Mouse (Mus musculus): Measurements from ENCODE around the gene Prkab2. TPM values are rescaled to one million over a fixed set of nuclear protein-coding genes. Genes with fewer than 3 reads are reported as not detected.
A peak's percentile ranks its signal among the peaks of the same experiment; 100 is the strongest.

Prkab2 gene
- total and polyA plus RNA-seq, 3 experiments: 1.8 to 10.2 (median 5.0) TPM

- Histone ChIP-seq H3K9me3 (replicated peaks) (no peaks in the 10 kb centered on the region), H3K27me3 (ENCODE audit: insufficient read depth, low read length) (peaks cover 2% of the 10 kb centered on the region; the same call in 1 of the 2 replicates), H3K36me3 (replicated peaks) (no peaks in the 10 kb centered on the region), H3K4me1 (ENCODE audit: insufficient read depth, low read depth, low read length) (no peaks in the 10 kb centered on the region), H3K4me3 (ENCODE audit: low read depth, low read length) (no peak overlapping the region)
- TF ChIP-seq CTCF (IDR thresholded peaks at IDR 0.05; ENCODE audit: low read depth, low read length): no peak
- no peak for TF ChIP-seq GATA2 (IDR thresholded peaks at IDR 0.05; ENCODE audit: borderline replicate concordance, low read depth, low read length)
- no peak for TF ChIP-seq GATA1 (IDR thresholded peaks at IDR 0.05; ENCODE audit: borderline replicate concordance, low read length)
- no peak for TF ChIP-seq TAL1 (conservative IDR thresholded peaks at IDR 0.05; ENCODE audit: low read depth, low read length)
- TF ChIP-seq POLR2AphosphoS5 (IDR thresholded peaks at IDR 0.05; ENCODE audit: insufficient replicate concordance, low read depth, low read length): no peak
- ATAC-seq (ENCODE audit: extremely low read depth, insufficient number of reproducible peaks, low FRiP score, poor library complexity, severe bottlenecking) (no peak), DNase-seq (ENCODE audit: low spot score) (no peak)
Measured at GRCm38 (mm10) chr3:97682159-97682502, 24.1 kb downstream of the Prkab2 start.

GRCm38 (mm10) chr3:97682576-97682975 is 24.6 kb downstream of the Prkab2 start:
- ATAC-seq (ENCODE audit: extremely low read depth, insufficient number of reproducible peaks, low FRiP score, poor library complexity, severe bottlenecking) (no peak), DNase-seq (ENCODE audit: low spot score) (no peak)
- Histone ChIP-seq H3K4me1 (ENCODE audit: insufficient read depth, low read depth, low read length) (no peaks in the 10 kb centered on the region), H3K9me3 (replicated peaks) (no peaks in the 10 kb centered on the region), H3K36me3 (replicated peaks) (no peaks in the 10 kb centered on the region), H3K27me3 (ENCODE audit: insufficient read depth, low read length) (peaks cover 2% of the 10 kb centered on the region; the same call in 1 of the 2 replicates), H3K4me3 (ENCODE audit: low read depth, low read length) (no peak overlapping the region)
- TF ChIP-seq POLR2AphosphoS5 (IDR thresholded peaks at IDR 0.05; ENCODE audit: insufficient replicate concordance, low read depth, low read length): no peak

- Histone ChIP-seq H3K4me1 (ENCODE audit: insufficient read depth, low read depth, low read length) (no peaks in the 10 kb centered on the region), H3K36me3 (replicated peaks) (no peaks in the 10 kb centered on the region), H3K27me3 (ENCODE audit: insufficient read depth, low read length) (peaks cover 2% of the 10 kb centered on the region; the same call in 1 of the 2 replicates), H3K9me3 (replicated peaks) (no peaks in the 10 kb centered on the region), H3K4me3 (ENCODE audit: low read depth, low read length) (no peak overlapping the region)
- TF ChIP-seq CTCF (IDR thresholded peaks at IDR 0.05; ENCODE audit: low read depth, low read length) (no peak), GATA2 (IDR thresholded peaks at IDR 0.05; ENCODE audit: borderline replicate concordance, low read depth, low read length) (no peak), TAL1 (conservative IDR thresholded peaks at IDR 0.05; ENCODE audit: low read depth, low read length) (no peak), GATA1 (IDR thresholded peaks at IDR 0.05; ENCODE audit: borderline replicate concordance, low read length) (no peak), POLR2AphosphoS5 (IDR thresholded peaks at IDR 0.05; ENCODE audit: insufficient replicate concordance, low read depth, low read length) (no peak)
- no peak for DNase-seq (ENCODE audit: low spot score)
- no peak for ATAC-seq (ENCODE audit: extremely low read depth, insufficient number of reproducible peaks, low FRiP score, poor library complexity, severe bottlenecking)
Measured at GRCm38 (mm10) chr3:97683560-97684195, 25.7 kb downstream of the Prkab2 start.

- Histone ChIP-seq H3K27me3 (ENCODE audit: insufficient read depth, low read length) (no peaks in the 10 kb centered on the region; the same call in 1 of the 2 replicates), H3K9me3 (replicated peaks) (no peaks in the 10 kb centered on the region), H3K4me3 (ENCODE audit: low read depth, low read length) (no peak overlapping the region), H3K4me1 (ENCODE audit: insufficient read depth, low read depth, low read length) (no peaks in the 10 kb centered on the region), H3K36me3 (replicated peaks) (no peaks in the 10 kb centered on the region)
- DNase-seq (ENCODE audit: low spot score) (no peak), ATAC-seq (ENCODE audit: extremely low read depth, insufficient number of reproducible peaks, low FRiP score, poor library complexity, severe bottlenecking) (peak; percentile 8; the same call in 1 of the 2 replicates)
- TF ChIP-seq GATA1 (IDR thresholded peaks at IDR 0.05; ENCODE audit: borderline replicate concordance, low read length) (no peak), TAL1 (conservative IDR thresholded peaks at IDR 0.05; ENCODE audit: low read depth, low read length) (no peak), CTCF (IDR thresholded peaks at IDR 0.05; ENCODE audit: low read depth, low read length) (no peak), POLR2AphosphoS5 (IDR thresholded peaks at IDR 0.05; ENCODE audit: insufficient replicate concordance, low read depth, low read length) (no peak), GATA2 (IDR thresholded peaks at IDR 0.05; ENCODE audit: borderline replicate concordance, low read depth, low read length) (no peak)
Measured at GRCm38 (mm10) chr3:97686372-97687117, 28.6 kb downstream of the Prkab2 start.

- H3K36me3 ChIP-seq (replicated peaks): no peaks in the 10 kb centered on the region
- TF ChIP-seq CTCF (IDR thresholded peaks at IDR 0.05; ENCODE audit: low read depth, low read length) (no peak), POLR2AphosphoS5 (IDR thresholded peaks at IDR 0.05; ENCODE audit: insufficient replicate concordance, low read depth, low read length) (no peak), GATA1 (IDR thresholded peaks at IDR 0.05; ENCODE audit: borderline replicate concordance, low read length) (no peak), TAL1 (conservative IDR thresholded peaks at IDR 0.05; ENCODE audit: low read depth, low read length) (no peak), GATA2 (IDR thresholded peaks at IDR 0.05; ENCODE audit: borderline replicate concordance, low read depth, low read length) (no peak)
Measured at GRCm38 (mm10) chr3:97689289-97689688, 31.3 kb downstream of the Prkab2 start.

GRCm38 (mm10) chr3:97690590-97690989 is 32.6 kb downstream of the Prkab2 start:
- no peak for ATAC-seq (ENCODE audit: extremely low read depth, insufficient number of reproducible peaks, low FRiP score, poor library complexity, severe bottlenecking)
- no peak for TF ChIP-seq POLR2AphosphoS5 (IDR thresholded peaks at IDR 0.05; ENCODE audit: insufficient replicate concordance, low read depth, low read length)
- no peak for TF ChIP-seq GATA2 (IDR thresholded peaks at IDR 0.05; ENCODE audit: borderline replicate concordance, low read depth, low read length)
- TF ChIP-seq CTCF (IDR thresholded peaks at IDR 0.05; ENCODE audit: low read depth, low read length): no peak
- no peak for TF ChIP-seq TAL1 (conservative IDR thresholded peaks at IDR 0.05; ENCODE audit: low read depth, low read length)
- Histone ChIP-seq H3K36me3 (replicated peaks) (no peaks in the 10 kb centered on the region), H3K27me3 (ENCODE audit: insufficient read depth, low read length) (no peaks in the 10 kb centered on the region), H3K4me1 (ENCODE audit: insufficient read depth, low read depth, low read length) (no peaks in the 10 kb centered on the region), H3K4me3 (ENCODE audit: low read depth, low read length) (no peak overlapping the region), H3K9me3 (replicated peaks) (no peaks in the 10 kb centered on the region)
- no peak for DNase-seq (ENCODE audit: low spot score)

More at GRCm38 (mm10) chr3:97689289-97689688, 31.3 kb downstream of the Prkab2 start:
- no peaks in the 10 kb centered on the region for H3K27me3 ChIP-seq (ENCODE audit: insufficient read depth, low read length)
- no peak for DNase-seq (ENCODE audit: low spot score)
- no peak overlapping the region for H3K4me3 ChIP-seq (ENCODE audit: low read depth, low read length)
- H3K9me3 ChIP-seq (replicated peaks): no peaks in the 10 kb centered on the region
- H3K4me1 ChIP-seq (ENCODE audit: insufficient read depth, low read depth, low read length): no peaks in the 10 kb centered on the region
- ATAC-seq (ENCODE audit: extremely low read depth, insufficient number of reproducible peaks, low FRiP score, poor library complexity, severe bottlenecking): no peak
